In the genomic region with DNA sequence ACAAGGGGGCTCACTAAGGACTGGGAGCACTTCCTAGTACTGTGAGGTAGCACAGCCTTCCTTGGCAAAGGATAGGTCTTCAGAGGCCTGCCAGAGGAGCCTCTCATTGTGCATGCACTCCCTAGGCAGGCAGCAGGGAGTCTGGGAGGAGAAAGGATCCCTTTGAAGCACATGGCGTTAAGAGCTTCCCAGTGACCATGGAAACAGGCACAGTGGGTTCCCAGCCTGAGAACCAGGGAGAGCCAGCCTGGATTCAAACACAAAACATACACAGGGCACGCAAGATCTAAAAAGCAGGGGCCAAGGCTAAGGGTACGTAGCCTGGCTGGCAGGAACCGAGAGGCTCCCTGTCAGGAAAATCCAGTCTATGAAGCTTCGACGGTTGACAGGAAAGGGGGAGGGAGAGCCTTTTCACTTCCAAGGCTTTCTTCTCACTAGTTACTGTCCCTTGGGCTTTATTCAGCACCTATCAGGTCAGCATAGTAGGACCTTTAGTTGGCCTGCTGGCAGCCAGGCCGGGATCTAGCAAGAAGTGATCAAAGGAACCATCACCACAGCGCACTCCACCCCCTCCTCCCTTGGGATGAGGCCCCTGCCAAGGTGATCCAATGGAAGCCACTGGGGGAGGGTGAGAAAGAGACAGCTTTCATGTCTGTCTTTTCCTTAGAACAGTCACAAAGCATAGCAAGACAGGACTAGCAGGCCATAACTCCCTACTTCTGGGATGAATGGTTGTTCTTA, we compare ENCODE assay signal across 8 mouse cellular contexts. TPM values are rescaled to one million over a fixed set of nuclear protein-coding genes. Genes with fewer than 3 reads are reported as not detected.
DNase-seq lines count a peak whose midpoint lies in the region; ATAC-seq and TF ChIP-seq lines count a peak whose summit lies in the region.

No protein-coding gene starts in this region.

- H3K4me1 ChIP-seq in heart, embryonic 13.5 days = peaks cover 41% of the 10 kb centered on the region
- H3K4me1 ChIP-seq in hindbrain, embryonic 14.5 days (replicated peaks; ENCODE audit: control insufficient read depth, insufficient read depth, low read length) = peaks cover 37% of the 10 kb centered on the region
- peaks cover 4% of the 10 kb centered on the region; the same call in 1 of the 2 replicates for H3K4me1 ChIP-seq in lung, postnatal 0 days (ENCODE audit: insufficient read depth, low read depth, low read length)
- H3K4me1 ChIP-seq in liver, embryonic 12.5 days = no peaks in the 10 kb centered on the region; the same call in 1 of the 2 replicates

- no peak overlapping the region for H3K27ac ChIP-seq in heart, embryonic 13.5 days (replicated peaks)
- H3K27ac ChIP-seq in hindbrain, embryonic 14.5 days = peak overlapping the region; percentile 71
- no peak overlapping the region for H3K27ac ChIP-seq in lung, postnatal 0 days (ENCODE audit: low read length)
- no peak overlapping the region for H3K27ac ChIP-seq in liver, embryonic 12.5 days

- no peak for ATAC-seq in heart, embryonic 13.5 days (ENCODE audit: extremely low read depth, insufficient number of reproducible peaks, low FRiP score, low TSS enrichment)
- ATAC-seq in hindbrain, embryonic 14.5 days (ENCODE audit: low FRiP score) = peak; percentile 87; the same call in 1 of the 2 replicates
- ATAC-seq in lung, postnatal 0 days = peak; percentile 38
- ATAC-seq in liver, embryonic 12.5 days = no peak

- H3K9ac ChIP-seq in heart, embryonic 13.5 days = 0 out of 2 replicates have a peak overlapping the region, but pooled peaks have one; percentile 33
- no peak overlapping the region for H3K9ac ChIP-seq in hindbrain, embryonic 14.5 days
- H3K9ac ChIP-seq in lung, postnatal 0 days (replicated peaks; ENCODE audit: low read depth) = no peak overlapping the region
- no peak overlapping the region for H3K9ac ChIP-seq in liver, embryonic 12.5 days

- H3K36me3 ChIP-seq in heart, embryonic 13.5 days = no peaks in the 10 kb centered on the region
- H3K36me3 ChIP-seq in hindbrain, embryonic 14.5 days (replicated peaks; ENCODE audit: control insufficient read depth, insufficient read depth) = no peaks in the 10 kb centered on the region
- no peaks in the 10 kb centered on the region for H3K36me3 ChIP-seq in lung, postnatal 0 days (ENCODE audit: insufficient read depth, low read length)
- H3K36me3 ChIP-seq in liver, embryonic 12.5 days = 0 out of 2 replicates have a peak, but pooled peaks cover 4% of the 10 kb centered on the region

- H3K4me3 ChIP-seq in heart, embryonic 13.5 days = no peak overlapping the region
- no peak overlapping the region for H3K4me3 ChIP-seq in hindbrain, embryonic 14.5 days (replicated peaks; ENCODE audit: low read length)
- H3K4me3 ChIP-seq in lung, postnatal 0 days (ENCODE audit: low read depth, low read length) = no peak overlapping the region
- no peak overlapping the region for H3K4me3 ChIP-seq in liver, embryonic 12.5 days

- no peak for TF ChIP-seq EP300 in lung, postnatal 0 days (IDR thresholded peaks at IDR 0.05)

- no peaks in the 10 kb centered on the region for H3K27me3 ChIP-seq in heart, embryonic 13.5 days (replicated peaks)
- no peaks in the 10 kb centered on the region for H3K27me3 ChIP-seq in hindbrain, embryonic 14.5 days (ENCODE audit: control insufficient read depth, insufficient read depth, low read length)
- no peaks in the 10 kb centered on the region for H3K27me3 ChIP-seq in lung, postnatal 0 days (replicated peaks; ENCODE audit: insufficient read depth, low read length)
- H3K27me3 ChIP-seq in liver, embryonic 12.5 days (replicated peaks) = no peaks in the 10 kb centered on the region

- TF ChIP-seq CTCF in lung, postnatal 0 days (IDR thresholded peaks at IDR 0.05) = no peak

- no peak for DNase-seq in heart, adult 18-20 months
- DNase-seq in embryo, embryonic 11 days = peak; percentile 68
- peak; percentile 53 for DNase-seq in hindbrain, embryonic 14.5 days (ENCODE audit: low spot score)
- DNase-seq in lung, postnatal 0 days (ENCODE audit: low spot score) = peak; percentile 19
- peak; percentile 22 for DNase-seq in right cerebral cortex, postnatal 25 days
- no peak for DNase-seq in thymus, postnatal 25 days

- 25% methylated on average over 8 of the region's 8 CpGs for WGBS in heart, embryonic 13.5 days
- 6% methylated on average over 8 of the region's 8 CpGs for WGBS in hindbrain, embryonic 14.5 days
- WGBS in lung, postnatal 0 days = 28% methylated on average over 8 of the region's 8 CpGs
- WGBS in liver, embryonic 12.5 days (ENCODE audit: insufficient replicate concordance) = 62% methylated on average over 8 of the region's 8 CpGs

- H3K9me3 ChIP-seq in heart, embryonic 13.5 days = no peaks in the 10 kb centered on the region
- no peaks in the 10 kb centered on the region for H3K9me3 ChIP-seq in hindbrain, embryonic 14.5 days (ENCODE audit: control insufficient read depth, low read length)
- H3K9me3 ChIP-seq in lung, postnatal 0 days (ENCODE audit: low read length) = no peaks in the 10 kb centered on the region
- no peaks in the 10 kb centered on the region for H3K9me3 ChIP-seq in liver, embryonic 12.5 days (replicated peaks)

- H3K4me2 ChIP-seq in heart, embryonic 13.5 days = no peak overlapping the region
- no peak overlapping the region for H3K4me2 ChIP-seq in hindbrain, embryonic 14.5 days (replicated peaks)
- no peak overlapping the region for H3K4me2 ChIP-seq in lung, postnatal 0 days (replicated peaks; ENCODE audit: low read depth, low read length)
- H3K4me2 ChIP-seq in liver, embryonic 12.5 days = no peak overlapping the region

RNA-seq across cellular contexts. Expression of a gene that starts 56.8 kb away (rescaled TPM):
- 29.0 and 29.2 TPM in 2 replicates for polyA plus RNA-seq in heart, embryonic 13.5 days (2015; fragmentation: Nextera tagmentation; extraction: Ambion mirVana)
- total RNA-seq in heart, adult 18-20 months (2021) = 10 to 100 TPM; 82.3 to 83.3 TPM
- polyA plus RNA-seq in hindbrain, embryonic 14.5 days (2014; fragmentation: Nextera tagmentation; extraction: Ambion mirVana) = 3.9 and 5.7 TPM in 2 replicates
- 13.3 and 14.7 TPM in 2 replicates for polyA plus RNA-seq in lung, postnatal 0 days (2015; fragmentation: Nextera tagmentation; extraction: Ambion mirVana)
- polyA plus RNA-seq in liver, embryonic 12.5 days (2016; fragmentation: Nextera tagmentation; extraction: Ambion mirVana) = 2.4 and 3.1 TPM in 2 replicates

Comparison
In these comparisons a context has a peak if more than half of its experiments do, and no peak if none do; other contexts are left out.
1. ATAC-seq: peak in hindbrain, embryonic 14.5 days (single experiment) and lung, postnatal 0 days (single experiment); none in heart, embryonic 13.5 days (single experiment) and liver, embryonic 12.5 days (single experiment).
2. DNase-seq: peak in embryo, embryonic 11 days (single experiment), hindbrain, embryonic 14.5 days (single experiment), lung, postnatal 0 days (single experiment) and right cerebral cortex, postnatal 25 days (single experiment); none in heart, adult 18-20 months (0 of 2) and thymus, postnatal 25 days (single experiment).